Mouse (Mus musculus): Measurements from ENCODE around the gene Ksr1. TPM values are rescaled to one million over a fixed set of nuclear protein-coding genes. Genes with fewer than 3 reads are reported as not detected.

Ksr1 gene
- total and polyA plus RNA-seq, 2 experiments from 2014 or later, result 3.2 to 33.7 TPM

DNA sequence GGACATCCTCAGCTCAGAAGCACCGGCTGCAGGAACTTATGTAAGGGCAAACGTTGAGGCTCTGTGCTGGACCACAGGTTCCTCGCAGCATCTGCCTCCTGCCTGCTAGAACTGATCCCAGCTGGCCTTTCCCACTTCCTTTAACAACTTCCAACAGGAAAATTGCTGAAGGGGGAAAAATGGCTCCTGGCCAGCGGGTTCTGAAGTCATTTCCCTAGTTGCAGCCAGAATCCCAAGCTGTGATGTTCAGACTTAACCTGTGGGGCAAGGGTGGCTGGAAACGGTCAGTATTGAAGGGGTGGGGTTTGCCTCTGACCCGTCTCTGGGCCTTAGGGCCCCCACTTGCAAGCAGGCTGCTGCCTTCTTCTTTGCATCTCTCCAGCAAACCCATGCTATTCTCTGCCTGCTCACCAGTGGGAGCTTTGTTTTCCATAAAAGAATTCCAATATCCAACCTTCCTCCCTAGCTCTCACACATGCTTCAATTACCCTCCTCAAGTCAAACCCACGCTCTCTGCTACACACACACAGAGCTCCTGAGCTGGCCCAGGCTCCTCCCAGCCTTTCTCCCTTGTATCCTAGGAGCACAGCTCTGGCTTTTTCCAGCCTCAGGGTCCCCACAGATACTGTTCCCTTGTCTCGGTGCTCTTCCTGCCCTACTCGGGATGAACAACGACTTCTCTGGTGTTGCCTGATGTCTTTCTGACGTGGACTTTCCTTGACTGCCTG, 80.6 kb downstream of the Ksr1 start:
- DNase-seq (ENCODE audit: low spot score), result no peak
- Histone ChIP-seq H3K4me3 (ENCODE audit: low read depth, low read length) (no peak overlapping the region), H3K27ac (ENCODE audit: low read depth, low read length) (no peak overlapping the region), H3K9ac (replicated peaks; ENCODE audit: low read length, poor library complexity, severe bottlenecking) (no peak overlapping the region), H3K4me1 (ENCODE audit: insufficient read depth, low read length) (0 out of 2 replicates have a peak, but pooled peaks cover 4% of the 10 kb centered on the region), H3K27me3 (ENCODE audit: insufficient read depth, low read length) (no peaks in the 10 kb centered on the region), H3K9me3 (ENCODE audit: low read length) (no peaks in the 10 kb centered on the region), H3K36me3 (ENCODE audit: insufficient read depth, low read length) (no peaks in the 10 kb centered on the region), H3K4me2 (ENCODE audit: low read depth, low read length, poor library complexity, severe bottlenecking) (no peak overlapping the region)
- 74% methylated on average over 11 of the region's 11 CpGs for WGBS
- no peak for ATAC-seq (ENCODE audit: low FRiP score)
- no peak for TF ChIP-seq CTCF (IDR thresholded peaks at IDR 0.05)

- H3K36me3 ChIP-seq (ENCODE audit: insufficient read depth, low read length), result no peaks in the 10 kb centered on the region
These were observed 81.9 kb downstream of the Ksr1 start for GRCm38 (mm10) chr11:79064311-79064710.

GRCm38 (mm10) chr11:79063616-79064015, 82.6 kb downstream of the Ksr1 start:
- Histone ChIP-seq H3K4me3 (ENCODE audit: low read depth, low read length) (no peak overlapping the region), H3K4me1 (ENCODE audit: insufficient read depth, low read length) (no peaks in the 10 kb centered on the region), H3K9ac (replicated peaks; ENCODE audit: low read length, poor library complexity, severe bottlenecking) (no peak overlapping the region), H3K27ac (ENCODE audit: low read depth, low read length) (no peak overlapping the region), H3K4me2 (ENCODE audit: low read depth, low read length, poor library complexity, severe bottlenecking) (no peak overlapping the region), H3K36me3 (ENCODE audit: insufficient read depth, low read length) (no peaks in the 10 kb centered on the region), H3K9me3 (ENCODE audit: low read length) (no peaks in the 10 kb centered on the region), H3K27me3 (ENCODE audit: insufficient read depth, low read length) (no peaks in the 10 kb centered on the region)
- DNase-seq (ENCODE audit: low spot score) (no peak), ATAC-seq (ENCODE audit: low FRiP score) (no peak)
- TF ChIP-seq CTCF (IDR thresholded peaks at IDR 0.05), result no peak
- 73% methylated on average over 7 of the region's 7 CpGs for WGBS

More at GRCm38 (mm10) chr11:79064311-79064710, 81.9 kb downstream of the Ksr1 start:
- Histone ChIP-seq H3K27me3 (ENCODE audit: insufficient read depth, low read length) (no peaks in the 10 kb centered on the region), H3K4me3 (ENCODE audit: low read depth, low read length) (no peak overlapping the region), H3K27ac (ENCODE audit: low read depth, low read length) (no peak overlapping the region), H3K4me1 (ENCODE audit: insufficient read depth, low read length) (0 out of 2 replicates have a peak, but pooled peaks cover 1% of the 10 kb centered on the region), H3K9ac (replicated peaks; ENCODE audit: low read length, poor library complexity, severe bottlenecking) (no peak overlapping the region), H3K4me2 (ENCODE audit: low read depth, low read length, poor library complexity, severe bottlenecking) (no peak overlapping the region), H3K9me3 (ENCODE audit: low read length) (no peaks in the 10 kb centered on the region)
- 73% methylated on average over 8 of the region's 8 CpGs for WGBS
- DNase-seq (ENCODE audit: low spot score) (no peak), ATAC-seq (ENCODE audit: low FRiP score) (no peak)
- TF ChIP-seq CTCF (IDR thresholded peaks at IDR 0.05), result no peak

DNA sequence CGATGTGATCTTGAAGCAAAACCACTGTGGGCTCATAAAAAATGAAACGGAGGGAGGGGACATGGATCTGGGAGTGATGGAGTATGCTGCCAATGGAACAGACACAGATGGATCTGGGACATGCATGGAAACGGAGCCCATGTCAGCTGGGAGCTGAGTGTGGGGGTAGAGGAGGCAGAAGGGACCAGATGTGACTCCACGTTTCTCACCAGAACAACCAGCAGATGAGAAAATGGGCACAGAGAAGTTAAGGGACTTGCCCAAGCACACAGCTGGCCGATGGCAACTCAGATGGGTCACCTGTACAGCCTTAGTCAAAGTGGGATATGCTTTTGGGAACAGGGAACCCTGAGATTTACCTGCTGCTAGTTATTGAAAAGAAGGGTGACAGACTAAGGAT, 83.3 kb downstream of the Ksr1 start:
- H3K4me1 ChIP-seq (ENCODE audit: insufficient read depth, low read length), result peaks cover 5% of the 10 kb centered on the region
- no peaks in the 10 kb centered on the region for H3K27me3 ChIP-seq (ENCODE audit: insufficient read depth, low read length)
- DNase-seq (ENCODE audit: low spot score) (no peak), ATAC-seq (ENCODE audit: low FRiP score) (no peak)
- WGBS, result 90% methylated on average over 5 of the region's 5 CpGs
- no peak overlapping the region for H3K4me3 ChIP-seq (ENCODE audit: low read depth, low read length)
- no peaks in the 10 kb centered on the region for H3K36me3 ChIP-seq (ENCODE audit: insufficient read depth, low read length)
- no peak for TF ChIP-seq CTCF (IDR thresholded peaks at IDR 0.05)
- H3K4me2 ChIP-seq (ENCODE audit: low read depth, low read length, poor library complexity, severe bottlenecking), result no peak overlapping the region
- H3K9me3 ChIP-seq (ENCODE audit: low read length), result no peaks in the 10 kb centered on the region
- H3K9ac ChIP-seq (replicated peaks; ENCODE audit: low read length, poor library complexity, severe bottlenecking), result no peak overlapping the region
- no peak overlapping the region for H3K27ac ChIP-seq (ENCODE audit: low read depth, low read length)

GRCm38 (mm10) chr11:79061839-79062238, 84.4 kb downstream of the Ksr1 start:
- no peak overlapping the region for H3K9ac ChIP-seq (replicated peaks; ENCODE audit: low read length, poor library complexity, severe bottlenecking)
- WGBS, result 37% methylated on average over 7 of the region's 7 CpGs
- H3K4me1 ChIP-seq (ENCODE audit: insufficient read depth, low read length), result peaks cover 5% of the 10 kb centered on the region
- DNase-seq (ENCODE audit: low spot score) (no peak), ATAC-seq (ENCODE audit: low FRiP score) (no peak)
- H3K4me2 ChIP-seq (ENCODE audit: low read depth, low read length, poor library complexity, severe bottlenecking), result no peak overlapping the region
- H3K27ac ChIP-seq (ENCODE audit: low read depth, low read length), result no peak overlapping the region
- H3K36me3 ChIP-seq (ENCODE audit: insufficient read depth, low read length), result no peaks in the 10 kb centered on the region
- H3K27me3 ChIP-seq (ENCODE audit: insufficient read depth, low read length), result no peaks in the 10 kb centered on the region
- H3K4me3 ChIP-seq (ENCODE audit: low read depth, low read length), result no peak overlapping the region
- no peak for TF ChIP-seq CTCF (IDR thresholded peaks at IDR 0.05)
- no peaks in the 10 kb centered on the region for H3K9me3 ChIP-seq (ENCODE audit: low read length)

- 81% methylated on average over 5 of the region's 5 CpGs for WGBS
- no peak for ATAC-seq (ENCODE audit: low FRiP score)
- DNase-seq (ENCODE audit: low spot score), result no peak
- no peaks in the 10 kb centered on the region for H3K36me3 ChIP-seq (ENCODE audit: insufficient read depth, low read length)
- no peak overlapping the region for H3K4me2 ChIP-seq (ENCODE audit: low read depth, low read length, poor library complexity, severe bottlenecking)
- H3K9ac ChIP-seq (replicated peaks; ENCODE audit: low read length, poor library complexity, severe bottlenecking), result no peak overlapping the region
- H3K27me3 ChIP-seq (ENCODE audit: insufficient read depth, low read length), result no peaks in the 10 kb centered on the region
- H3K27ac ChIP-seq (ENCODE audit: low read depth, low read length), result no peak overlapping the region
- TF ChIP-seq CTCF (IDR thresholded peaks at IDR 0.05), result no peak
- H3K4me1 ChIP-seq (ENCODE audit: insufficient read depth, low read length), result peaks cover 5% of the 10 kb centered on the region
- no peaks in the 10 kb centered on the region for H3K9me3 ChIP-seq (ENCODE audit: low read length)
- H3K4me3 ChIP-seq (ENCODE audit: low read depth, low read length), result no peak overlapping the region
These were observed 86.4 kb downstream of the Ksr1 start for GRCm38 (mm10) chr11:79059850-79060249.

All from midbrain, postnatal 0 days (tissue).